Mouse (Mus musculus) G1E (cell line): ENCODE measurements around the gene Slc25a21.

Experiments used
- CTCF ChIP-seq: IDR thresholded peaks from 2 replicates; pipeline ENCODE4 v1.5.1; 2012; ENCODE audit warnings: low read depth, low read length, inconsistent platforms, mixed read lengths
- GATA1 ChIP-seq: IDR thresholded peaks from 2 replicates; pipeline ENCODE4 v1.6.1; 2012; ENCODE audit warnings: borderline replicate concordance, low read length, inconsistent platforms, mixed read lengths
- TAL1 ChIP-seq: conservative IDR thresholded peaks from 2 replicates; pipeline ENCODE4 v1.6.1; 2012; ENCODE audit warnings: low read depth, low read length, inconsistent platforms, mixed read lengths

GRCm38 (mm10) chr12:56905652-56906305, 291.5 kb downstream of the Slc25a21 start:
- TF ChIP-seq CTCF (no peak), TAL1 (no peak), GATA1 (no peak)
